Mouse (Mus musculus) erythroblast, embryonic 14.5 days (primary cell): Measurements from ENCODE around the gene Nudc. TPM values are rescaled to one million over a fixed set of nuclear protein-coding genes. Genes with fewer than 3 reads are reported as not detected.

Experiments used
- H3K27me3 ChIP-seq: 2 replicates; pipeline ENCODE4 v1.6.1; 2012; ENCODE audit warnings: inconsistent platforms; ENCODE audit not compliant: control insufficient read depth
- H3K36me3 ChIP-seq: 2 replicates; pipeline ENCODE4 v1.6.1; 2012; ENCODE audit warnings: mild to moderate bottlenecking, inconsistent platforms; ENCODE audit not compliant: control insufficient read depth
- H3K4me1 ChIP-seq: 2 replicates; pipeline ENCODE4 v1.6.1; 2012; ENCODE audit warnings: inconsistent platforms; ENCODE audit not compliant: control insufficient read depth
- H3K4me3 ChIP-seq: replicated peaks from 2 replicates; pipeline ENCODE3; 2012; ENCODE audit warnings: moderate library complexity, mild to moderate bottlenecking, inconsistent platforms
- H3K9me3 ChIP-seq: 2 replicates; pipeline ENCODE4 v1.6.1; 2012; ENCODE audit warnings: low read length, inconsistent platforms, mixed read lengths; ENCODE audit not compliant: control insufficient read depth
- GATA1 ChIP-seq: IDR thresholded peaks from 2 replicates; pipeline ENCODE4 v1.6.1; 2012; ENCODE audit warnings: low read length, inconsistent platforms, mixed read lengths
- TAL1 ChIP-seq: IDR thresholded peaks from 3 replicates; pipeline ENCODE4 v1.6.1; 2012; ENCODE audit warnings: low read length, inconsistent platforms, mixed read lengths
- polyA plus RNA-seq: library from polyadenylated mRNA; stranded (reverse); fragments of >175 nt; gene quantifications from 2 replicates; pipeline ENCODE4 v1.2.3, GENCODE M21; 2012

Nudc gene
- polyA plus RNA-seq, 1 experiment: 28.9 TPM

GRCm38 (mm10) chr4:133552768-133553447, 7.1 kb upstream of the Nudc start, which contains the start of gene Nr0b2:
Gene Nr0b2 (plus strand): TSS chr4:133553376.
- Histone ChIP-seq H3K36me3 (no peaks in the 10 kb centered on the region), H3K4me3 (no peak within 1 kb of the TSS), H3K9me3 (peaks cover 3% of the 10 kb centered on the region; the same call in 1 of the 2 replicates), H3K4me1 (peaks cover 3% of the 10 kb centered on the region), H3K27me3 (peaks cover 14% of the 10 kb centered on the region; the same call in 1 of the 2 replicates)
- no peak for TF ChIP-seq TAL1
- TF ChIP-seq GATA1: no peak

GRCm38 (mm10) chr4:133552029-133552428, 6.2 kb upstream of the Nudc start:
- Histone ChIP-seq H3K4me1 (peaks cover 3% of the 10 kb centered on the region), H3K36me3 (no peaks in the 10 kb centered on the region), H3K9me3 (peaks cover 3% of the 10 kb centered on the region; the same call in 1 of the 2 replicates), H3K27me3 (peaks cover 14% of the 10 kb centered on the region; the same call in 1 of the 2 replicates), H3K4me3 (no peak overlapping the region)
- TF ChIP-seq GATA1 (no peak), TAL1 (no peak)

GRCm38 (mm10) chr4:133536652-133537051, 9.1 kb downstream of the Nudc start:
- Histone ChIP-seq H3K36me3 (peaks cover 88% of the 10 kb centered on the region), H3K27me3 (no peaks in the 10 kb centered on the region), H3K9me3 (no peaks in the 10 kb centered on the region), H3K4me3 (no peak overlapping the region), H3K4me1 (no peaks in the 10 kb centered on the region)
- TF ChIP-seq GATA1: no peak
- TF ChIP-seq TAL1: no peak

- Histone ChIP-seq H3K36me3 (peaks cover 89% of the 10 kb centered on the region), H3K27me3 (no peaks in the 10 kb centered on the region), H3K9me3 (no peaks in the 10 kb centered on the region), H3K4me3 (no peak overlapping the region), H3K4me1 (no peaks in the 10 kb centered on the region)
- no peak for TF ChIP-seq GATA1
Observed at GRCm38 (mm10) chr4:133536081-133536480, 9.7 kb downstream of the Nudc start.

GRCm38 (mm10) chr4:133532777-133533176, 13.0 kb downstream of the Nudc start:
- Histone ChIP-seq H3K4me1 (peaks cover 7% of the 10 kb centered on the region), H3K4me3 (no peak overlapping the region), H3K27me3 (no peaks in the 10 kb centered on the region), H3K36me3 (peaks cover 90% of the 10 kb centered on the region), H3K9me3 (no peaks in the 10 kb centered on the region)
- TF ChIP-seq TAL1 (no peak), GATA1 (no peak)

GRCm38 (mm10) chr4:133527788-133528187, 18.0 kb downstream of the Nudc start:
- TF ChIP-seq GATA1 (no peak), TAL1 (no peak)
- Histone ChIP-seq H3K4me3 (no peak overlapping the region), H3K27me3 (peaks cover 4% of the 10 kb centered on the region; the same call in 1 of the 2 replicates), H3K36me3 (peaks cover 42% of the 10 kb centered on the region), H3K9me3 (0 out of 2 replicates have a peak, but pooled peaks cover 2% of the 10 kb centered on the region), H3K4me1 (peaks cover 8% of the 10 kb centered on the region)

- no peak for TF ChIP-seq GATA1
- no peak for TF ChIP-seq TAL1
- Histone ChIP-seq H3K36me3 (no peaks in the 10 kb centered on the region), H3K9me3 (peaks cover 2% of the 10 kb centered on the region; the same call in 1 of the 2 replicates), H3K4me1 (peaks cover 2% of the 10 kb centered on the region; the same call in 1 of the 2 replicates), H3K27me3 (peaks cover 46% of the 10 kb centered on the region), H3K4me3 (no peak overlapping the region)
Observed at GRCm38 (mm10) chr4:133521502-133521901, 24.3 kb downstream of the Nudc start.

- H3K4me3 ChIP-seq: peak overlapping the region; percentile 52
- peaks cover 46% of the 10 kb centered on the region for H3K27me3 ChIP-seq
- no peaks in the 10 kb centered on the region for H3K36me3 ChIP-seq
- no peaks in the 10 kb centered on the region; the same call in 1 of the 2 replicates for H3K9me3 ChIP-seq
- TF ChIP-seq TAL1 (no peak), GATA1 (no peak)
- H3K4me1 ChIP-seq: peaks cover 2% of the 10 kb centered on the region; the same call in 1 of the 2 replicates
Observed at GRCm38 (mm10) chr4:133519369-133519665, 26.5 kb downstream of the Nudc start.

GRCm38 (mm10) chr4:133518601-133519368, 27.0 kb downstream of the Nudc start, which contains the start of gene Kdf1:
Gene Kdf1 (plus strand): TSS chr4:133518963.
- TF ChIP-seq TAL1 (no peak), GATA1 (no peak)
- Histone ChIP-seq H3K36me3 (no peaks in the 10 kb centered on the region), H3K4me1 (peaks cover 2% of the 10 kb centered on the region; the same call in 1 of the 2 replicates), H3K27me3 (peaks cover 46% of the 10 kb centered on the region), H3K9me3 (no peaks in the 10 kb centered on the region; the same call in 1 of the 2 replicates), H3K4me3 (peak within 1 kb of the TSS; percentile 52)
